Mouse (Mus musculus): ENCODE data around the gene Tmc3.

Gene Tmc3

GRCm38 (mm10) chr7:83637781-83638583 lies 53.3 kb downstream of the Tmc3 start:
- DNase-seq (ENCODE audit: low spot score in 2 of 2) = no peak

- no peak for DNase-seq (ENCODE audit: low spot score in 2 of 2)
Measured at GRCm38 (mm10) chr7:83639084-83639483, 54.4 kb downstream of the Tmc3 start.

GRCm38 (mm10) chr7:83640581-83640980 lies 55.9 kb downstream of the Tmc3 start:
- DNase-seq (ENCODE audit: low spot score in 2 of 2) = no peak

DNA sequence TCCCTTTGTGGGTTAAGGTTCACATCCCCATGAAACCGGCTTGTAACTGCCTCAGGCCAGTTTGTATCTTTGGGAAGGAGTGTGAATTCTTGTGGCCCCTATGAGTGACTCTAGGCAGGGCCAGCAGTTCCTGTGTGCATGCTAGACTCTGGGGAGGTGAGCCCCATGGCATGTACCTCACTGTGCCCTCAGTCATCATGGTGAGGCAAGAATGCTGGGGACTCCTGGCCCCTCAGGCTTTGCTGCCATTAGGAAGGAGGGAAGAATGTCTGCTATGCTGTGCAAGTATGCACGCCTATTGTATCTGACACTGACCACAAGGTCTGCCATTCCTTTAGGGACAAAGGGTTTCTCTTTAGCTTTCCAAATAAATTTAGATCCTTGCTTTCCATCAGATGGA lies 56.4 kb downstream of the Tmc3 start:
- no peak for DNase-seq (ENCODE audit: low spot score in 2 of 2)

DNA sequence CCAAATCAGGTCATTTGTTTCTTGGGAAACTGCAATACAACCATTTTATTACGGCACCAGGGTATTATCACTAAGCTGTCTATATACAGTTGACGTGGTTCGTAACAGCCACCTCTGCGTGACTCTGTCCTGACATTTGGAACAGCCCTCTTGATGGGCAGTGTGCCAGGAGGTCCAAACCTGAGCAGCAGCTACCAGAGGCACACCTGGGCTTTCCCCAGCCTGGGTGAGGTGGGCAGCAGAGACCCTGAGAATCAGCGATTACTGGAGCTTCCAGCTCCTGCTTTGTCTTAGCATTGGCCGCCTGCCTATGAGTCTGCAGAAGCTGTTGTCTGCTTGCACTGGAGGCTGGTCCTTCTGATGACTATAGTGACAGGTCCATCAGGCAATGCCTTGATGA lies 58.9 kb downstream of the Tmc3 start:
- DNase-seq (ENCODE audit: low spot score in 2 of 2) = no peak

DNA sequence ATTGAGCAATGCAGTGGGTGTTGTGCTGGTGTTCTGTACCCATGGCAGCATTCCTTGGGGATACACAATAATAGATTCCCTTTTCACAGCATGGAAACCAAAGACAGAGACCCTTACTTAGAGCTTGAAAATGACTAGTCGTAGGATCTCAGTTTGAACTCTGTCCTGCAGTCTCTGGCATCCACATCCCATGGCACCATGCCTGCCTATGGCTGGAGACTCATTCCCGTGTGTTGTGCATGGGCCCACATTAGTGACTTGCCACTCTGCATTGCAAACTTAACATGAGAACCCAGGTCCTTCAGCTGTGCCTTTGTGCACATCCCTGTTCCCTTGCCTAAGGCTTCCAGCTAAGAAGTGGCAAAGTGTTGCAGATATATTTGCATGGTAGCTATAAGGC lies 60.0 kb downstream of the Tmc3 start:
- no peak for DNase-seq (ENCODE audit: low spot score in 2 of 2)

GRCm38 (mm10) chr7:83645476-83645875 lies 60.7 kb downstream of the Tmc3 start:
- DNase-seq (ENCODE audit: low spot score in 2 of 2) = no peak

DNA sequence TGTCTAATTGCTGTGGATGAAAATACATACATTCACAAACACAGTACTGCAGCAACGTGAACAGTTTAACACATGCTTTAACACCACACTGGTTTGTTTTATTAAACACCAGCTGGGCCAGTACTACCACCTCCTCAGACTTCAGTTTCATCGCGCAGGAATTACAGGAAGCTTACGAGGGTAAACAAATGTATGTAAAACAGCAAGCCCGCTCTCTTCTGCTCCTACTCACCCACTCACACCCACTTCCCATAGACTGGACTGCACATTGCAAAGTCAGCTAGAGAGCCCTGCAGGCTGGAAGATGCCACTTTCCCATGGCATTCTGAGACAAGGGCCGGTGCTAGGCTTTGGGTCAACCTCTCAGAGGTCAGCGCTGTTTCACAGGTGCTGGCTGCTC lies 64.1 kb downstream of the Tmc3 start:
- DNase-seq (ENCODE audit: low spot score in 2 of 2) = no peak

DNA sequence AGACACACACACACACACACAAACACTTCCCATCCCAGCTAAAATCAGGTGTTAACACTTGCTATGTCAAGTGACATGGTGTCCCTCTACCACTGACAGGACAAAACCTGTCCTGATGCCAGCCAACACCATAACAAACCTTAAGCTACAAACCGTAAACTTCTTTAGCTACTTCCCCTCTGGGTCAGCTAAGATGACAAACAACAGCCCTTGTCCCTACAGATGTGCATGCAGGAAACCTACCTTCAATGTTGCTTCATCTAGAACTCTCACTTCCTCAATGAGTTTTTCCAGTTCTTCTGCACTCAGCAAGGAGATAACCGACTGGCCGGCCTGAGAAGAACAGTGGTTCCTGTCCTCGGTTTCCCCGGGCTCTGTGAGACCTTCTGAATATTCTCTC lies 65.9 kb downstream of the Tmc3 start:
- no peak for DNase-seq (ENCODE audit: low spot score in 2 of 2)

DNA sequence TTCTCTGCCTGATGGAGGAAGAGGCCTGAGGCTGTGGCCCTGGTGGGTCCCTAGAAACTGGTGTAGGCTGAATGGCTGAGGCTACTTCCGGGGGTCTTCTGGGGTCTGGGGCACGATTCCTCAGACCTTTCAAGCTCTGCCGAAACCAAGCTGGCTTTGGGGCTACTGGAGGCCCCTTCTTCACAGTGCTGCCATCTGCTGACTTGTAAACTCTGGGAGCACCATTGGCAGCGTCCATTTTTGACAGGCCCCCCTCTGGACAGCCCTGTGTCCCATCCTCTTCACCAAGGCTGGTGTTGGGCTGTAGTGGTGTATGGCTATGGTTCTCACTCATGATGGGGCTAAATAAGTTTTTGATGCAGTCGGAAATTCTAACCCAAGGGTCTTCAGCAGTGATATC lies 67.8 kb downstream of the Tmc3 start:
- DNase-seq (ENCODE audit: low spot score in 2 of 2) = no peak

GRCm38 (mm10) chr7:83653605-83654051 lies 68.9 kb downstream of the Tmc3 start:
- DNase-seq (ENCODE audit: low spot score in 2 of 2) = no peak

- DNase-seq (ENCODE audit: low spot score in 2 of 2) = no peak
Measured at GRCm38 (mm10) chr7:83654196-83654595, 69.5 kb downstream of the Tmc3 start.

DNA sequence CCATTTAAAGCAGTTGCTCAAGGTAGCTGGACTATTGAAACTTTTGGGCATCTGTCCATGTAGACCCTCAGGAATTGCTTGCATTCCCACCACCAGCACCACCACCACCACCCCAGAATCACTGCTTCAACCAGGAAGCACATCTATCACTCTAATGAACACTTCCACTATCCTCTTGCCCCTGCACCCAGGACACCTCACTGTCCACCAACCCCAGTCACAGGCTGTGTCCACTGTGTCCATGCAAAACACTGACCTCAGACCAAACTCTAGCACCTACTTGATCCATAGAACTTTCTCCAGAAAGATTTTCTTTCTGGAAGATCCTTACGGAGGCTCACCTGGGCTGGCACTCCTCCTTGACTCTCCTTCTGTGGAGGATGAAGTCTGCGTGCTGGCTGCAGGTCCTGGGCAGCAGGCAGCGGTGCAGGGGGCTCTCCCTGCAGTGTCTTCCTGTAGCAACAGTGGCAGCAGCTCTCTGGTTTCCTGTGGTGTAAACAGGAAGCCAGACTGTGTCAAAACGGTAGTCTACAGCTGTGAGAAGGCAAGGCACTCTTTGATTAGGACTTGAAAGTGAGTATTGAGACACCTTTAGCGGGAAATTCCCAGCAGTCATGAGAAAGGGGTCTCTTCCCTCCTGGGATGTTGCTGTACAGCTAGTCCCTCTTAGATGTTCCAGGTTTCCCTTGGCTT lies 70.4 kb downstream of the Tmc3 start:
- DNase-seq (ENCODE audit: low spot score in 2 of 2) = no peak

- no peak for DNase-seq (ENCODE audit: low spot score in 2 of 2)
Measured at GRCm38 (mm10) chr7:83658716-83659115, 74.0 kb downstream of the Tmc3 start.

- peak in 1 of 2 experiments; percentile 35 for DNase-seq (ENCODE audit: low spot score in 2 of 2)
Measured at GRCm38 (mm10) chr7:83659159-83660065, 74.7 kb downstream of the Tmc3 start.

DNA sequence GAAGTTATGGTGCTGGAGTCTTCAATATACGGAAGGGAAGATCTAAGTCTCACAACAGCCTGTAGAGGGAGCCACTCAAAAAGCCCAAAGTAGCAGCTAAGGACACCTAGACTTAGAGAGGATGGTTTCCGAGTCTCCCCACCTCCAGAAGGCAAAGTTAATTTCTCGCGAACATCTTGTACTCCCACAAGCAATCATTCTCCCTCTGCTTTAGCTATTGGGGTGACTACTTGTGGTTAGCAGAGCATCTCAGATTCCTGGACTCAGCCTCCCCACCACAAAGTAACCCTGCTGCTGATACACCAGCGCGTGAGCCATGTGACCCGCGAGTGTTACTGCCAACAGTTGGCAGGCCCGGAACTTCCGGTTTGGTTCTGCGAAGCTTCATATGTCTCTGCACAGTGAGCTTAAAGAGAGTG lies 75.6 kb downstream of the Tmc3 start:
- no peak for DNase-seq (ENCODE audit: low spot score in 2 of 2)

DNA sequence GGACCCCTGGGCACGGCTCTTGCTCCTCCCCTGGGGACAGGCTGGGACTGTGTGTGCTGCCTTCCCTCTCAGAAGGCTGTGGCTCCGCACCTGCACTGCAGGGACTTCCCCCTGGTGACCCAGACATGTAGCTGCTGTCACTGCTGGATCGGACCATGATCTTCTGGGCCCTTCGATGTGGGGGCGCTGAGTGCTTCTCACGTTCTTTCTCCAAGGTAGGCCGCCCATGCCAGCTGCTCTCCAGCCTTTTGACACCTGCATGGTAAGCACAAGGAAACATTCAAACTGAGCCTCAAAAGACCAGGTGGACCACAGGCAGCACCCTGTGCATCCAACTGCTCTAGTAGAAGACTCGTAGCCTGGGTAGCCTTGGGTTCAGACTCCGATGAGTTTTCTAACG lies 76.3 kb downstream of the Tmc3 start:
- no peak for DNase-seq (ENCODE audit: low spot score in 2 of 2)

GRCm38 (mm10) chr7:83661763-83662162 lies 77.0 kb downstream of the Tmc3 start:
- DNase-seq (ENCODE audit: low spot score in 2 of 2) = no peak

GRCm38 (mm10) chr7:83662711-83663375 lies 78.1 kb downstream of the Tmc3 start:
- DNase-seq (ENCODE audit: low spot score in 2 of 2) = peak in 1 of 2 experiments; percentile 35

- no peak for DNase-seq (ENCODE audit: low spot score in 2 of 2)
Measured at GRCm38 (mm10) chr7:83666087-83666595, 81.4 kb downstream of the Tmc3 start.

- DNase-seq (ENCODE audit: low spot score in 2 of 2) = no peak
Measured at GRCm38 (mm10) chr7:83667936-83668645, 83.4 kb downstream of the Tmc3 start.
